15 mouse cellular contexts compared by ENCODE assay signal in genomic region chr11:117768725-117769682, GRCm38 (mm10). TPM values are rescaled to one million over a fixed set of nuclear protein-coding genes. Genes with fewer than 3 reads are reported as not detected.
A peak's percentile ranks its signal among the peaks of the same experiment; 100 is the strongest.
DNase-seq lines count a peak whose midpoint lies in the region; ATAC-seq and TF ChIP-seq lines count a peak whose summit lies in the region.
"Had no signal": no experiment of that assay in that cellular context is flagged by ENCODE, and none has a peak within 500 bp of the region (broad histone marks: within the 10 kb centered on the region; RNA-seq: fewer than 3 reads in every experiment).

No protein-coding gene starts in this region.

- H3K4me3 ChIP-seq in forebrain, embryonic 10.5 days = no peak overlapping the region
- H3K4me3 ChIP-seq in forebrain, embryonic 11.5 days (ENCODE audit: low read depth, low read length) = no peak overlapping the region
- H3K4me3 ChIP-seq in lung, embryonic 15.5 days = no peak overlapping the region
- no peak overlapping the region for H3K4me3 ChIP-seq in lung, adult 2 months (replicated peaks; ENCODE audit: extremely low read depth, low read depth, low read length)
- H3K4me3 ChIP-seq in intestine, postnatal 0 days (ENCODE audit: low read depth, low read length) = no peak overlapping the region
- no peak overlapping the region for H3K4me3 ChIP-seq in neural tube, embryonic 15.5 days (replicated peaks)
- H3K4me3 ChIP-seq: heart, adult 2 months; hindbrain, embryonic 15.5 days; megakaryocyte, embryonic 14.5 days had no signal

- H3K9me3 ChIP-seq in forebrain, embryonic 10.5 days = no peaks in the 10 kb centered on the region
- no peaks in the 10 kb centered on the region for H3K9me3 ChIP-seq in forebrain, embryonic 11.5 days (ENCODE audit: control insufficient read depth, low read length)
- no peaks in the 10 kb centered on the region for H3K9me3 ChIP-seq in lung, embryonic 15.5 days
- no peaks in the 10 kb centered on the region for H3K9me3 ChIP-seq in intestine, postnatal 0 days (ENCODE audit: control insufficient read depth)
- H3K9me3 ChIP-seq in neural tube, embryonic 15.5 days (replicated peaks) = no peaks in the 10 kb centered on the region
- H3K9me3 ChIP-seq: hindbrain, embryonic 15.5 days; megakaryocyte, embryonic 14.5 days had no signal

- no peak overlapping the region for H3K4me2 ChIP-seq in forebrain, embryonic 11.5 days (ENCODE audit: low read depth, low read length, severe bottlenecking)
- no peak overlapping the region for H3K4me2 ChIP-seq in lung, embryonic 15.5 days
- H3K4me2 ChIP-seq in intestine, postnatal 0 days (replicated peaks; ENCODE audit: low read depth) = no peak overlapping the region
- H3K4me2 ChIP-seq in neural tube, embryonic 15.5 days = no peak overlapping the region
- H3K4me2 ChIP-seq: hindbrain, embryonic 15.5 days had no signal

- no peak for ATAC-seq in forebrain, embryonic 11.5 days (replicated peaks; ENCODE audit: low FRiP score)
- ATAC-seq in lung, embryonic 15.5 days (ENCODE audit: borderline replicate concordance, extremely low read depth, low FRiP score, low TSS enrichment) = no peak
- ATAC-seq in intestine, postnatal 0 days = peak; percentile 50; the same call in 1 of the 2 replicates
- no peak for ATAC-seq in neural tube, embryonic 15.5 days (ENCODE audit: low FRiP score)
- ATAC-seq in inflammation-experienced regulatory T-cells, adult 6 months = no peak
- ATAC-seq: forebrain, embryonic 16.5 days had no signal

- H3K36me3 ChIP-seq in forebrain, embryonic 10.5 days (replicated peaks) = peaks cover 42% of the 10 kb centered on the region
- no peaks in the 10 kb centered on the region; the same call in 1 of the 2 replicates for H3K36me3 ChIP-seq in forebrain, embryonic 11.5 days (ENCODE audit: control insufficient read depth, insufficient read depth, low read length)
- H3K36me3 ChIP-seq in lung, embryonic 15.5 days = peaks cover 10% of the 10 kb centered on the region
- H3K36me3 ChIP-seq in intestine, postnatal 0 days (ENCODE audit: control insufficient read depth, insufficient read depth) = peaks cover 59% of the 10 kb centered on the region; the same call in 1 of the 2 replicates
- peaks cover 15% of the 10 kb centered on the region for H3K36me3 ChIP-seq in neural tube, embryonic 15.5 days

- DNase-seq in forebrain, embryonic 10.5 days (ENCODE audit: extremely low spot score, low spot score) = no peak
- no peak for DNase-seq in forebrain, embryonic 11.5 days (ENCODE audit: low spot score)
- DNase-seq in lung, adult 2 months = no peak
- no peak for DNase-seq in ovary, postnatal 36 days (ENCODE audit: low spot score)
- DNase-seq: heart, adult 2 months had no signal

- 91% methylated on average over 20 of the region's 20 CpGs for WGBS in forebrain, embryonic 10.5 days
- 88% methylated on average over 20 of the region's 20 CpGs for WGBS in forebrain, embryonic 11.5 days
- 57% methylated on average over 20 of the region's 20 CpGs for WGBS in lung, embryonic 15.5 days
- 51% methylated on average over 20 of the region's 20 CpGs for WGBS in lung, adult 2 months
- WGBS in intestine, postnatal 0 days = 61% methylated on average over 20 of the region's 20 CpGs
- WGBS in neural tube, embryonic 15.5 days = 71% methylated on average over 20 of the region's 20 CpGs

- H3K4me1 ChIP-seq in forebrain, embryonic 10.5 days = peaks cover 13% of the 10 kb centered on the region
- H3K4me1 ChIP-seq in forebrain, embryonic 11.5 days (replicated peaks; ENCODE audit: control insufficient read depth, insufficient read depth, low read length) = no peaks in the 10 kb centered on the region
- peaks cover 13% of the 10 kb centered on the region for H3K4me1 ChIP-seq in lung, embryonic 15.5 days
- H3K4me1 ChIP-seq in lung, adult 2 months (ENCODE audit: control insufficient read depth, insufficient read depth, low read length) = peaks cover 6% of the 10 kb centered on the region; the same call in 1 of the 2 replicates
- H3K4me1 ChIP-seq in intestine, postnatal 0 days (replicated peaks; ENCODE audit: control insufficient read depth, insufficient read depth, low read length) = no peaks in the 10 kb centered on the region
- peaks cover 14% of the 10 kb centered on the region; the same call in 1 of the 2 replicates for H3K4me1 ChIP-seq in neural tube, embryonic 15.5 days

- no peak overlapping the region for H3K9ac ChIP-seq in forebrain, embryonic 11.5 days (ENCODE audit: low read length)
- no peak overlapping the region for H3K9ac ChIP-seq in lung, embryonic 15.5 days
- no peak overlapping the region for H3K9ac ChIP-seq in intestine, postnatal 0 days (ENCODE audit: low read depth, low read length)
- H3K9ac ChIP-seq in neural tube, embryonic 15.5 days (replicated peaks) = no peak overlapping the region
- H3K9ac ChIP-seq: hindbrain, embryonic 15.5 days; liver, embryonic 14.5 days had no signal

- H3K27me3 ChIP-seq in forebrain, embryonic 10.5 days (ENCODE audit: poor library complexity, severe bottlenecking) = no peaks in the 10 kb centered on the region
- no peaks in the 10 kb centered on the region for H3K27me3 ChIP-seq in forebrain, embryonic 11.5 days (ENCODE audit: control insufficient read depth, insufficient read depth, low read length)
- no peaks in the 10 kb centered on the region for H3K27me3 ChIP-seq in lung, embryonic 15.5 days
- no peaks in the 10 kb centered on the region for H3K27me3 ChIP-seq in intestine, postnatal 0 days (replicated peaks; ENCODE audit: control insufficient read depth, insufficient read depth, low read length)
- no peaks in the 10 kb centered on the region for H3K27me3 ChIP-seq in neural tube, embryonic 15.5 days (replicated peaks)
- H3K27me3 ChIP-seq: hindbrain, embryonic 15.5 days; megakaryocyte, embryonic 14.5 days had no signal

- TF ChIP-seq CTCF in lung, adult 2 months (IDR thresholded peaks at IDR 0.05; ENCODE audit: insufficient read depth, low read length) = no peak
- TF ChIP-seq CTCF in intestine, postnatal 0 days (IDR thresholded peaks at IDR 0.05; ENCODE audit: low read depth) = 0 out of 2 replicates have a peak, but pooled peaks have one; percentile 5

- no peak for TF ChIP-seq POLR2A in lung, adult 2 months (IDR thresholded peaks at IDR 0.05; ENCODE audit: borderline replicate concordance, extremely low read depth, low read depth, low read length)

- peak overlapping the region; percentile 48; the same call in 1 of the 2 replicates for H3K27ac ChIP-seq in forebrain, embryonic 10.5 days
- no peak overlapping the region for H3K27ac ChIP-seq in forebrain, embryonic 11.5 days (ENCODE audit: low read depth, low read length)
- H3K27ac ChIP-seq in lung, embryonic 15.5 days = peak overlapping the region; percentile 9; the same call in 1 of the 2 replicates
- H3K27ac ChIP-seq in intestine, postnatal 0 days (ENCODE audit: low read depth, low read length) = peak overlapping the region; percentile 46; the same call in 1 of the 2 replicates
- peak overlapping the region; percentile 20 for H3K27ac ChIP-seq in neural tube, embryonic 15.5 days (replicated peaks)
- H3K27ac ChIP-seq: heart, adult 2 months; hindbrain, embryonic 15.5 days; liver, embryonic 14.5 days had no signal

RNA-seq across cellular contexts. Expression of gene Tmc8, which starts 12.9 kb away (rescaled TPM):
- 1.4 and 1.5 TPM in 2 replicates for polyA plus RNA-seq in forebrain, embryonic 10.5 days (2016; fragmentation: Nextera tagmentation; extraction: Ambion mirVana)
- 2.0 and 2.4 TPM in 2 replicates for polyA plus RNA-seq in forebrain, embryonic 11.5 days (2014; fragmentation: Nextera tagmentation; extraction: Ambion mirVana)
- 3.0 and 3.2 TPM in 2 replicates for polyA plus RNA-seq in lung, embryonic 15.5 days (2015; fragmentation: Nextera tagmentation; extraction: Ambion mirVana)
- polyA plus RNA-seq in lung, adult 2 months (2012; rRNA removed) = 12.0 and 12.8 TPM in 2 replicates
- polyA plus RNA-seq in intestine, postnatal 0 days (2015; fragmentation: Nextera tagmentation; extraction: Ambion mirVana) = 18.2 TPM in 2 replicates
- polyA plus RNA-seq in neural tube, embryonic 15.5 days (2015; fragmentation: Nextera tagmentation; extraction: Ambion mirVana) = 0.99 and 4.6 TPM in 2 replicates
- 10 to 100 TPM; 32.9 to 40.0 (median 39.0) TPM for polyA plus RNA-seq in inflammation-experienced regulatory T-cells, adult 6 months (2017; shearing (Covaris generic))

RNA-seq across cellular contexts. Expression of gene Tmc6, which starts 13.0 kb away (rescaled TPM):
- 11.0 and 12.2 TPM in 2 replicates for polyA plus RNA-seq in forebrain, embryonic 10.5 days (2016; fragmentation: Nextera tagmentation; extraction: Ambion mirVana)
- polyA plus RNA-seq in forebrain, embryonic 11.5 days (2014; fragmentation: Nextera tagmentation; extraction: Ambion mirVana) = 5.9 and 10.0 TPM in 2 replicates
- 24.2 and 24.7 TPM in 2 replicates for polyA plus RNA-seq in lung, embryonic 15.5 days (2015; fragmentation: Nextera tagmentation; extraction: Ambion mirVana)
- 55.7 and 56.0 TPM in 2 replicates for polyA plus RNA-seq in lung, adult 2 months (2012; rRNA removed)
- polyA plus RNA-seq in intestine, postnatal 0 days (2015; fragmentation: Nextera tagmentation; extraction: Ambion mirVana) = 23.8 and 26.3 TPM in 2 replicates
- polyA plus RNA-seq in neural tube, embryonic 15.5 days (2015; fragmentation: Nextera tagmentation; extraction: Ambion mirVana) = 7.5 and 12.0 TPM in 2 replicates
- 100 to 1,000 TPM in 2 of 3 experiments, 10 to 100 TPM in 1; 90.7 to 159 (median 116) TPM for polyA plus RNA-seq in inflammation-experienced regulatory T-cells, adult 6 months (2017; shearing (Covaris generic))

RNA-seq across cellular contexts. Expression of gene 6030468B19Rik, which starts 28.5 kb away (rescaled TPM):
- 1.8 and 3.2 TPM in 2 replicates for polyA plus RNA-seq in forebrain, embryonic 10.5 days (2016; fragmentation: Nextera tagmentation; extraction: Ambion mirVana)
- polyA plus RNA-seq in forebrain, embryonic 11.5 days (2014; fragmentation: Nextera tagmentation; extraction: Ambion mirVana) = 0.60 and 1.5 TPM in 2 replicates
- polyA plus RNA-seq in lung, embryonic 15.5 days (2015; fragmentation: Nextera tagmentation; extraction: Ambion mirVana) = 0.32 and 0.74 TPM in 2 replicates
- polyA plus RNA-seq in lung, adult 2 months (2012; rRNA removed) = 0.18 and 0.33 TPM in 2 replicates
- not detected in 2 replicates for polyA plus RNA-seq in intestine, postnatal 0 days (2015; fragmentation: Nextera tagmentation; extraction: Ambion mirVana)
- 0.23 TPM in 1 of 2 replicates, not detected in the other for polyA plus RNA-seq in neural tube, embryonic 15.5 days (2015; fragmentation: Nextera tagmentation; extraction: Ambion mirVana)
- 1 to 10 TPM in 2 of 3 experiments, under 1 TPM in 1; 0.57 to 1.3 (median 1.3) TPM for polyA plus RNA-seq in inflammation-experienced regulatory T-cells, adult 6 months (2017; shearing (Covaris generic))
- polyA plus RNA-seq: C2C12; forebrain, embryonic 16.5 days; hindbrain, embryonic 15.5 days; testis, adult 2 months had no signal

RNA-seq across cellular contexts. Expression of gene Gm20708, which starts 40.5 kb away (rescaled TPM):
- polyA plus RNA-seq in forebrain, embryonic 10.5 days (2016; fragmentation: Nextera tagmentation; extraction: Ambion mirVana) = 0.17 and 0.58 TPM in 2 replicates
- 0.55 and 0.87 TPM in 2 replicates for polyA plus RNA-seq in forebrain, embryonic 11.5 days (2014; fragmentation: Nextera tagmentation; extraction: Ambion mirVana)
- polyA plus RNA-seq in lung, embryonic 15.5 days (2015; fragmentation: Nextera tagmentation; extraction: Ambion mirVana) = 0.24 TPM in 1 of 2 replicates, not detected in the other
- polyA plus RNA-seq in lung, adult 2 months (2012; rRNA removed) = 0.06 TPM in 1 of 2 replicates, not detected in the other
- 0.29 and 0.37 TPM in 2 replicates for polyA plus RNA-seq in intestine, postnatal 0 days (2015; fragmentation: Nextera tagmentation; extraction: Ambion mirVana)
- 0.95 and 1.7 TPM in 2 replicates for polyA plus RNA-seq in neural tube, embryonic 15.5 days (2015; fragmentation: Nextera tagmentation; extraction: Ambion mirVana)
- 1 to 10 TPM; 3.1 to 5.0 (median 4.9) TPM for polyA plus RNA-seq in inflammation-experienced regulatory T-cells, adult 6 months (2017; shearing (Covaris generic))
- polyA plus RNA-seq: testis, adult 2 months had no signal

RNA-seq across cellular contexts. Expression of gene Syngr2, which starts 40.5 kb away (rescaled TPM):
- 36.9 and 38.0 TPM in 2 replicates for polyA plus RNA-seq in forebrain, embryonic 10.5 days (2016; fragmentation: Nextera tagmentation; extraction: Ambion mirVana)
- polyA plus RNA-seq in forebrain, embryonic 11.5 days (2014; fragmentation: Nextera tagmentation; extraction: Ambion mirVana) = 32.7 and 36.6 TPM in 2 replicates
- polyA plus RNA-seq in lung, embryonic 15.5 days (2015; fragmentation: Nextera tagmentation; extraction: Ambion mirVana) = 63.3 and 73.7 TPM in 2 replicates
- 180 and 191 TPM in 2 replicates for polyA plus RNA-seq in lung, adult 2 months (2012; rRNA removed)
- 116 and 129 TPM in 2 replicates for polyA plus RNA-seq in intestine, postnatal 0 days (2015; fragmentation: Nextera tagmentation; extraction: Ambion mirVana)
- 13.7 and 52.4 TPM in 2 replicates for polyA plus RNA-seq in neural tube, embryonic 15.5 days (2015; fragmentation: Nextera tagmentation; extraction: Ambion mirVana)
- polyA plus RNA-seq in inflammation-experienced regulatory T-cells, adult 6 months (2017; shearing (Covaris generic)) = 100 to 1,000 TPM in 1 of 3 experiments, 10 to 100 TPM in 2; 86.3 to 118 (median 89.8) TPM
